Mouse (Mus musculus): ENCODE results near the gene Rab3il1.

Rab3il1 gene

GRCm38 (mm10) chr19:10040866-10041387 is 39.5 kb downstream of the Rab3il1 start:
- DNase-seq (ENCODE audit: low spot score in 2 of 2): no peak

- peak; percentile 84 to 86 for DNase-seq (ENCODE audit: low spot score in 2 of 2)
Observed at GRCm38 (mm10) chr19:10041388-10042148, 40.1 kb downstream of the Rab3il1 start, which contains the start of gene Fads3. Fads3 (plus strand) TSS chr19:10041569.

GRCm38 (mm10) chr19:10042232-10042631 is 40.8 kb downstream of the Rab3il1 start:
- DNase-seq (ENCODE audit: low spot score in 2 of 2): no peak

GRCm38 (mm10) chr19:10042816-10043215 is 41.3 kb downstream of the Rab3il1 start:
- no peak for DNase-seq (ENCODE audit: low spot score in 2 of 2)

GRCm38 (mm10) chr19:10043643-10044042 is 42.2 kb downstream of the Rab3il1 start:
- no peak for DNase-seq (ENCODE audit: low spot score in 2 of 2)

- DNase-seq (ENCODE audit: low spot score in 2 of 2): no peak
Observed at GRCm38 (mm10) chr19:10045707-10046106, 44.2 kb downstream of the Rab3il1 start.

GRCm38 (mm10) chr19:10046346-10046745 is 44.9 kb downstream of the Rab3il1 start:
- no peak for DNase-seq (ENCODE audit: low spot score in 2 of 2)

GRCm38 (mm10) chr19:10046983-10047382 is 45.5 kb downstream of the Rab3il1 start:
- DNase-seq (ENCODE audit: low spot score in 2 of 2): no peak

- DNase-seq (ENCODE audit: low spot score in 2 of 2): no peak
Observed at GRCm38 (mm10) chr19:10049533-10049932, 48.1 kb downstream of the Rab3il1 start.

GRCm38 (mm10) chr19:10050438-10050837 is 49.0 kb downstream of the Rab3il1 start:
- DNase-seq (ENCODE audit: low spot score in 2 of 2): no peak

GRCm38 (mm10) chr19:10052698-10053097 is 51.2 kb downstream of the Rab3il1 start:
- DNase-seq (ENCODE audit: low spot score in 2 of 2): no peak

- no peak for DNase-seq (ENCODE audit: low spot score in 2 of 2)
Observed at GRCm38 (mm10) chr19:10053692-10054260, 52.3 kb downstream of the Rab3il1 start.

GRCm38 (mm10) chr19:10054361-10055075 is 53.0 kb downstream of the Rab3il1 start:
- DNase-seq (ENCODE audit: low spot score in 2 of 2): no peak

- DNase-seq (ENCODE audit: low spot score in 2 of 2): no peak
Observed at GRCm38 (mm10) chr19:10055261-10055660, 53.8 kb downstream of the Rab3il1 start.

- DNase-seq (ENCODE audit: low spot score in 2 of 2): no peak
Observed at GRCm38 (mm10) chr19:10055783-10056660, 54.6 kb downstream of the Rab3il1 start.

GRCm38 (mm10) chr19:10056686-10057085 is 55.2 kb downstream of the Rab3il1 start:
- DNase-seq (ENCODE audit: low spot score in 2 of 2): no peak

GRCm38 (mm10) chr19:10057486-10058351 is 56.2 kb downstream of the Rab3il1 start:
- no peak for DNase-seq (ENCODE audit: low spot score in 2 of 2)

- DNase-seq (ENCODE audit: low spot score in 2 of 2): no peak
Observed at GRCm38 (mm10) chr19:10058352-10058825, 56.9 kb downstream of the Rab3il1 start.

- no peak for DNase-seq (ENCODE audit: low spot score in 2 of 2)
Observed at GRCm38 (mm10) chr19:10058876-10059427, 57.5 kb downstream of the Rab3il1 start.
